Mouse (Mus musculus) embryonic stem cell, embryonic (primary cell): ENCODE measurements at regions not wholly inside any gene's neighbourhood (a gene's known extent, or its start where the extent isn't known, plus 50 kb on each side); places are given as distances from the start of the nearest gene placed in this dataset.

Source experiments
- CTCF ChIA-PET, 4 experiments: fragments of 300-600 bp in 2 of 4; fragments of 350-600 bp in 2 of 4; sonication (Branson Sonifier 250); formaldehyde crosslinking; loops; one replicate each; lab custom pipeline; 2022; ENCODE audit warnings: inconsistent platforms in 2 of 4; lab: Charles Lee
- POLR2A ChIA-PET, 4 experiments: fragments of 300-600 bp in 2 of 4; fragments of 350-600 bp in 2 of 4; sonication (Branson Sonifier 250); formaldehyde crosslinking; loops; one replicate each; lab custom pipeline; 2022; ENCODE audit warnings: antibody characterized with exemption in 4 of 4, inconsistent platforms in 1 of 4; lab: Charles Lee

DNA sequence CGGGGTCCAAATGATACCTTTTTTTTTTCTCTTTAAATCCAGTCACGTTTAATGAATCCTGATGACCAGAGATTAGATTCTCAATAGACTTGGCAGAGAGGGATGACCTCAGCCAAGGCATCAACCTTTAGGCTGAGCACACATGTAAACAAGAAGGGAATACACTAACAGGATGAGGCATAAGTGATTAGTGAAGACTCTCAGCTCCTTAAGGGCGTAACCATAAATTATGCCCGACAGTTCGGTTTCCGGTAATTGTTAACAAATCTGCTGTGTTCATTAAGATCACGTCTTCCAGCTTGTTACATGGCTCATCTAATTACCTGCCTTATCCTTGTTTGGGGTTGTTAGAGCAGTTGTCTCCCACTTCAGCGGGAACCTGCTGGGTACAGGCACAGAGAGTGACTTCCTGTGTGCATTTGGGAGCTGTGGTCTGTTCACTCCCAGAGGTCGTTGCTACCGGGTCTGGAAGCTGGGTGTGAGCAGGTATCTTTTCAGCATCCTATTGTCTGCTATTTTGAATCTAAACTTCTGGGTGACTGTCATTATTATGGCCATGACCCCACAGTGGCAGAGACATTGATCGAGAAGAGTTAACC, 265.1 kb downstream of the Mpdz start:
- ChIA-PET CTCF (interaction anchor here (0.5 to 2.2 kb wide), 6 partner anchors 10 to 1398 kb away, joined by 3 to 9 read pairs (median 4); no protein-coding TSS in a partner anchor), POLR2A (interaction anchor here in 1 of 4 experiments (0.6 kb wide), 1 partner anchor 40 kb away, joined by 3 read pairs; no protein-coding TSS in a partner anchor)

DNA sequence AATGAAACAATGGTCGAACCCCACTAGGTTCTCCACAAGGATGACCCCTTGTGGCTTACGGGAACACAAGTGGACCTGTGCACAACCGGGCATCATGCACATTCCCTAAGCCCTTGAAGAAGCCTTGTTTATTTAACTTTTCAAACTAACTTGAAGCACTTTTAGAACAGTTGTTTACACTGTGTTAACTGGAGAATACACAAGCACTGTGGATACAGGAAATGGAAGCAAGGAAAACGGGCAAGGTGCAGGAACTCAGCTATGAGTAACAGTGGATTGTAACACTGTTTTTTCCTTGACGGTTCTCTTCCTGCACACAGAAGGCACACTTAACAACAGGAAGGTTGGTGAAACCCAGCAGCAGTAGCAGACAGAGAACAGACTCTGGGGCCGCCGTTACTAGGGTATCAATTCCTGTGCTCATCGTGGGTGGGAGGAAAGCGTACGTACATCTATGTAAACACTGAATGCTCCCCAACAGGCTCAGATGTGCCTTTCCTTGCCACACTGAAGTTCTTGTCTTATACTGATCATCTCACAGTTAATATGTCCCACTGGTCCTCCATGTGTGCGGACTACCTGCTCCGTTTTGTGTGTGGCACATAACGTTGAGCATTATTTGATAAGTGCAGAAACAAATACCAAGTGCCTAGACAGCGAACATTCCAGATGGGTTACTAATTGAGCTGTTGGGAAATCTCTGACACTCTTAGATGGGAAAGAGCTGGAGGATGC, 264.4 kb downstream of the Mpdz start:
- ChIA-PET CTCF (interaction anchor here (0.5 to 2.2 kb wide), 16 partner anchors 10 to 1398 kb away, joined by 3 to 9 read pairs (median 4); no protein-coding TSS in a partner anchor), POLR2A (interaction anchor here in 1 of 4 experiments (0.8 kb wide), 1 partner anchor 9 kb away, joined by 3 read pairs; no protein-coding TSS in a partner anchor)

DNA sequence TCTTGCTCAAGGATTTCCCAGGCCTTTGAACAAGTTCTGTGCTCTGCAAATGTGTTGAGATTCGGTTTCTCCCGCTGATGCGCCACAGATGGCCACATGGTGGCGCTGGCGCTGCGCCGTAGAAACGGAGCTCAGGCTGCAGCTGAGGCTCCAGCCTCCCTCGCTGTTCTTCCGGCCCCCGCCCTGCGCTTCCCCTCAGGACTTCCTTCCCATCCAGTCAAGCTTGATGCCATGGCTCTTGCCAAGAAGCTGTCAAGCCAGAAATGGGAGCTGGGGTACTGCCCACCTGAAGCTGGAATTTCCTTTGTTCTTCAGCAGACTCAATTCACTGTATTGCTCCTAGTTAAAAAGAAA, 263.9 kb downstream of the Mpdz start:
- CTCF ChIA-PET: interaction anchor here (0.6 to 2.2 kb wide), 20 partner anchors 9 to 1441 kb away, joined by 3 to 9 read pairs (median 4); partner anchors contain the start of gene Lurap1l (in 1 of the 4)
- POLR2A ChIA-PET: interaction anchor here in 1 of 4 experiments (0.8 kb wide), 1 partner anchor 10 kb away, joined by 3 read pairs; no protein-coding TSS in a partner anchor

DNA sequence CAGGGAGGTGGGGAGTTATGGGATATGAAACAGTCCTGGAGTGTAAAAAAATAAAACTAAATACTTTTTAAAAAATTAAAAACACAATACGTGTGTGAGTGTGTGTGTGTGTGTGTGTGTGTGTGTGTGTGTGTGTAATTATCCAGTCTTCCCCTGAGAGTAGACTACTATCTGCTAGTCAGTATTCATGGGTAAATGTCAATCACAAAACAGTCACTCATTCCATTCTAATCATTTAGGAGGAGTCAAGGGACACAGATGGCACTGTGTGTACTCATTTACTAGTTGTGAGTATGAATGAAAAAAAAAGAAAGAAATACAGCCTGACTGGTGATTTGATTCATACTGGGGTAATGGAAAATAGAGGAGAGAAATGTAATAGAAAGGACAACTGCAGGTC, 226.5 kb downstream of the Mpdz start:
- ChIA-PET CTCF (no interaction called here), POLR2A (no interaction called here)

GRCm38 (mm10) chr4:81217979-81218378, 224.6 kb downstream of the Mpdz start:
- ChIA-PET CTCF (interaction anchor here in 2 of 4 experiments (0.5 to 0.6 kb wide), 3 partner anchors 39 to 188 kb away, joined by 3 to 4 read pairs (median 3); no protein-coding TSS in a partner anchor), POLR2A (interaction anchor here in 1 of 4 experiments (0.7 kb wide), 1 partner anchor 10 kb away, joined by 3 read pairs; no protein-coding TSS in a partner anchor)

DNA sequence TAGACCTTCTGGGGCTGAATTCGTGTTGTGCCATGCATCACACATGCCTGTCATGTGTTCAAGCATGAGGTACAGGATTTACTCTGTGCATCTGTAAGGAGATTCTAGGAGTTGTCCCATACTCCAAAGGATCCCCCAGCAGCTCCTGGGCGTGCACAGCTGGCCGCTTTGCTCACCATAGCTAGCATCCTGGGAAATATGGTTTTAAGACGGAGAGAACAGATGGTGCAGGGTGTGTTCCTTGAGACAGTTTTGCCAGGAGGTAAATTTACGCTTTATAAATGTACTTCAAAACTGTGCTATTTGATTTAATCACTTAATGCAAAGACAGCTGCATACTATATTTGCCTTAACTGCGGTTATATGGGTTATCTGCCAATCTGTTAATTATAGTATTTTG, 220.6 kb downstream of the Mpdz start:
- CTCF ChIA-PET: interaction anchor here in 1 of 4 experiments (0.6 kb wide), 1 partner anchor 1061 kb away, joined by 4 read pairs; no protein-coding TSS in a partner anchor

DNA sequence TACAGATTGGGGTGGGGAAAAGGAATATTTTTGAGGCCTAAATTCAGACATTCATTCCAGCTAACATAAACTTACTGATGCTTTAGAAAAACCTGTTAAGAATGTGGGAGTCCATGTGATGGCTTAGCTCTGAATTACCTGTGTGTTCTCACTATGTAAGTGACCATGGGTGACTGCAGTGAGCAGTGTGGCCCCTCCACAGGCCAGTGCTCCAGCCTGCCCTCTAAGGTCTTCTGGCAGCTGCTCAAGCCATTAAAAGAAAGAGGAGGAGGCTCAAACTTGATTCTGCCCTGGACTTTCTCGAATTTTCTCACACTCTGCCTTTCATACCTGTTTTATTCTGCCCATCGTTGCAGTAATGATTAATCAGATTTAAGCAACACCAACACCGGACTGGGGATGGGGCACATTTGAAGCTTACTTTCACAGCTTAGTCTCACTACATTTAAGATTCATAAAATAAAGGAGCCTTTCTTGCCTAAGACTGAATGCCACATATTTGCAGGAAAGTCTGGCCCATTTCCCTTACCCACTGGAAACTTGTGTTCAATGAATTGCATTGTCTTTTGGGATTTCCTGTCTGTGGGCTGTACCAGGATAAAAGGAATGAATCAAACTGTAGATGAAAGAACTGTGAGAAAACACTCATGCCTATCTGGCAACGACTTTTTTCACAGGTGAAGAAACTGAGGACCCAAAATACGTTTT, 220.0 kb downstream of the Mpdz start:
- POLR2A ChIA-PET: interaction anchor here in 2 of 4 experiments (0.7 to 1.2 kb wide), 2 partner anchors 13 to 41 kb away, joined by 3 read pairs; no protein-coding TSS in a partner anchor
- CTCF ChIA-PET: interaction anchor here in 1 of 4 experiments (0.5 to 0.6 kb wide), 2 partner anchors 1062 to 1824 kb away, joined by 4 to 9 read pairs; no protein-coding TSS in a partner anchor

More for the DNA sequence above, 220.6 kb downstream of the Mpdz start:
- POLR2A ChIA-PET: interaction anchor here in 1 of 4 experiments (0.7 kb wide), 1 partner anchor 40 kb away, joined by 3 read pairs; no protein-coding TSS in a partner anchor
